14 mouse cellular contexts compared by ENCODE assay signal in the genomic region with DNA sequence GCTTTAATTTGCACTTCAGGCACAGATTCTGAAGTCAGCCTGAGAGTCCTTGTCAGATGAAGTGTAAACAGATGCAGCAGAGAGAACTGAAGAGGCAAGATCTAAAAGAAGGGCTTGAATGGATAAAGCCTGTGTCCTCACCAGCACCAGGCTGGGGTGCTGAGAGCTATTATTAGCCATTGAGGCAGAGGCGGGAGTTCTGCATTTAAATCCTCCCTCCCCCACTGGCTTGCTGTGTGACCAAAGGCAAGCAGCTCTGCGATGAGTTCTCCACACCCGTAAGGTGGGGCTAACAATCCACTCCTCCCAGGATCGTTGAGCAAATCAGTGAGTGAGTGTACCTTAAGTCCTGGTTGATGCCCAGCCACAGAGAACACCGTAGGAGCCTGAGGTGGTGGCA. TPM values are rescaled to one million over a fixed set of nuclear protein-coding genes. Genes with fewer than 3 reads are reported as not detected.
DNase-seq lines count a peak whose midpoint lies in the region; ATAC-seq and TF ChIP-seq lines count a peak whose summit lies in the region.
"Had no signal": no experiment of that assay in that cellular context is flagged by ENCODE, and none has a peak within 500 bp of the region (broad histone marks: within the 10 kb centered on the region; RNA-seq: fewer than 3 reads in every experiment).

No protein-coding gene starts in this region.

- H3K4me2 ChIP-seq in heart, embryonic 16.5 days (ENCODE audit: low read depth, low read length), result peak overlapping the region; percentile 49
- H3K4me2 ChIP-seq: lung, embryonic 14.5 days; stomach, embryonic 15.5 days had no signal

- ATAC-seq in heart, embryonic 16.5 days (replicated peaks; ENCODE audit: extremely low read depth, insufficient read depth, low FRiP score), result peak; percentile 66

- DNase-seq in layer of hippocampus, adult 11-12 months (ENCODE audit: low spot score), result peak; percentile 22
- DNase-seq in layer of hippocampus, adult 9-10 months (ENCODE audit: low spot score), result no peak
- peak; percentile 2 for DNase-seq in adipocyte (ENCODE audit: low spot score)
- DNase-seq in right cerebral cortex, adult 2 months (ENCODE audit: low spot score in 2 of 2), result peak; percentile 46 to 66
- no peak for DNase-seq in Muller cell, postnatal 12 days (ENCODE audit: inconsistent ontology term)
- no peak for DNase-seq in thymus, adult 2 months
- DNase-seq in cerebellum, postnatal 10 days, result no peak
- DNase-seq: cerebellum, adult 11-12 months; kidney, postnatal 10 days; lung, embryonic 14.5 days had no signal

- H3K4me3 ChIP-seq in heart, embryonic 16.5 days (ENCODE audit: low read length), result no peak overlapping the region
- no peak overlapping the region for H3K4me3 ChIP-seq in thymus, adult 2 months (ENCODE audit: control insufficient read depth, insufficient read depth, low read length)
- H3K4me3 ChIP-seq: stomach, embryonic 15.5 days had no signal

- TF ChIP-seq POLR2A in thymus, adult 2 months (IDR thresholded peaks at IDR 0.05; ENCODE audit: control insufficient read depth, extremely low read depth, insufficient read depth, low read length, poor library complexity), result no peak

- no peaks in the 10 kb centered on the region for H3K36me3 ChIP-seq in heart, embryonic 16.5 days (ENCODE audit: control insufficient read depth, insufficient read depth)
- no peaks in the 10 kb centered on the region for H3K36me3 ChIP-seq in thymus, adult 2 months (ENCODE audit: control insufficient read depth, insufficient read depth, low read length)
- H3K36me3 ChIP-seq: stomach, embryonic 15.5 days had no signal

- H3K9me3 ChIP-seq in heart, embryonic 16.5 days (replicated peaks; ENCODE audit: control insufficient read depth, low read length), result peaks cover 5% of the 10 kb centered on the region
- H3K9me3 ChIP-seq: stomach, embryonic 15.5 days had no signal

- WGBS in heart, embryonic 16.5 days, result 12% methylated on average over 5 of the region's 5 CpGs
- WGBS in thymus, adult 2 months, result 64% methylated on average over 5 of the region's 5 CpGs

- H3K9ac ChIP-seq in heart, embryonic 16.5 days (ENCODE audit: low read length), result no peak overlapping the region
- H3K9ac ChIP-seq: lung, embryonic 14.5 days; stomach, embryonic 15.5 days had no signal

- no peaks in the 10 kb centered on the region for H3K27me3 ChIP-seq in heart, embryonic 16.5 days (ENCODE audit: control insufficient read depth, insufficient read depth, low read length)
- no peaks in the 10 kb centered on the region for H3K27me3 ChIP-seq in thymus, adult 2 months (ENCODE audit: control insufficient read depth, insufficient read depth, low read length)
- H3K27me3 ChIP-seq: stomach, embryonic 15.5 days had no signal

- TF ChIP-seq CTCF in thymus, adult 2 months (IDR thresholded peaks at IDR 0.05; ENCODE audit: borderline replicate concordance, control insufficient read depth, extremely low read depth, insufficient read depth, low read length, poor library complexity), result no peak

- peaks cover 8% of the 10 kb centered on the region for H3K4me1 ChIP-seq in heart, embryonic 16.5 days (ENCODE audit: control insufficient read depth, insufficient read depth, low read length)
- H3K4me1 ChIP-seq in thymus, adult 2 months (replicated peaks; ENCODE audit: control insufficient read depth, insufficient read depth, low read length), result peaks cover 6% of the 10 kb centered on the region
- H3K4me1 ChIP-seq: stomach, embryonic 15.5 days had no signal

- peak overlapping the region; percentile 46 for H3K27ac ChIP-seq in heart, embryonic 16.5 days (ENCODE audit: low read length)
- no peak overlapping the region for H3K27ac ChIP-seq in thymus, adult 2 months (ENCODE audit: control insufficient read depth, insufficient read depth, low read length)
- H3K27ac ChIP-seq: hindbrain, postnatal 0 days; stomach, embryonic 15.5 days had no signal

RNA-seq across cellular contexts. Expression of gene Crygn, which starts 23.2 kb away (rescaled TPM):
- 1.7 and 2.2 TPM in 2 replicates for polyA plus RNA-seq in heart, embryonic 16.5 days (2015; fragmentation: Nextera tagmentation; extraction: Ambion mirVana)
- polyA plus RNA-seq in thymus, adult 2 months (2012; rRNA removed), result 0.43 TPM in 1 of 2 replicates, not detected in the other
- polyA plus RNA-seq: embryonic facial prominence, embryonic 14.5 days had no signal

RNA-seq across cellular contexts. Expression of gene Wdr86, which starts 50.5 kb away (rescaled TPM):
- 4.2 and 7.0 TPM in 2 replicates for polyA plus RNA-seq in heart, embryonic 16.5 days (2015; fragmentation: Nextera tagmentation; extraction: Ambion mirVana)
- 5.7 and 6.8 TPM in 2 replicates for polyA plus RNA-seq in thymus, adult 2 months (2012; rRNA removed)

Comparison
In these comparisons a context has a peak if more than half of its experiments do, and no peak if none do; other contexts are left out.
1. DNase-seq: peak in layer of hippocampus, adult 11-12 months (single experiment), adipocyte (single experiment) and right cerebral cortex, adult 2 months (2 of 2); none in layer of hippocampus, adult 9-10 months (single experiment), Muller cell, postnatal 12 days (single experiment), thymus, adult 2 months (single experiment) and cerebellum, postnatal 10 days (0 of 2).